Mouse (Mus musculus) small intestine, adult 2 months (tissue): ENCODE measurements at regions not wholly inside any gene's neighbourhood (a gene's known extent, or its start where the extent isn't known, plus 50 kb on each side); places are given as distances from the start of the nearest gene placed in this dataset.

Experiments used
- H3K27ac ChIP-seq: fragments of 200-500 bp; 2 replicates; pipeline ENCODE4 v1.5.1; 2012; ENCODE audit warnings: low read depth, low read length, control low read depth, inconsistent platforms; ENCODE audit not compliant: insufficient read depth
- H3K27me3 ChIP-seq: fragments of 200-500 bp; 2 replicates; pipeline ENCODE4 v1.6.1; 2012; ENCODE audit warnings: mild to moderate bottlenecking, moderate library complexity, low read length, inconsistent platforms; ENCODE audit not compliant: control insufficient read depth, insufficient read depth
- H3K36me3 ChIP-seq: fragments of 200-500 bp; 2 replicates; pipeline ENCODE4 v1.6.1; 2012; ENCODE audit warnings: mild to moderate bottlenecking, low read length, control low read depth, inconsistent platforms; ENCODE audit not compliant: control insufficient read depth, insufficient read depth
- H3K4me1 ChIP-seq: fragments of 200-500 bp; 2 replicates; pipeline ENCODE4 v1.6.1; 2012; ENCODE audit warnings: low read length, inconsistent platforms, mixed read lengths; ENCODE audit not compliant: control insufficient read depth, insufficient read depth, insufficient read length
- H3K4me3 ChIP-seq: fragments of 200-500 bp; 2 replicates; pipeline ENCODE4 v1.5.1; 2012; ENCODE audit warnings: low read depth, mild to moderate bottlenecking, control low read depth, inconsistent platforms, low read length, moderate library complexity
- CTCF ChIP-seq: fragments of 200-500 bp; IDR thresholded peaks from 2 replicates; pipeline ENCODE4 v1.5.1; 2012; ENCODE audit warnings: low read depth, mild to moderate bottlenecking, control low read depth, inconsistent platforms, low read length, moderate library complexity, mixed read lengths; ENCODE audit not compliant: insufficient replicate concordance, insufficient read length; ENCODE audit errors: extremely low read depth
- POLR2A ChIP-seq: fragments of 200-500 bp; IDR thresholded peaks from 2 replicates; pipeline ENCODE4 v1.6.1; 2012; ENCODE audit warnings: low read depth, mild to moderate bottlenecking, control low read depth, inconsistent platforms, low read length, moderate library complexity
- WGBS: fragments of 180-500 bp; shearing (Covaris S2); methylation state at CpG from one replicate; pipeline ENCODE4 v1.1.7; 2018; 5-methylcytosine and 5-hydroxymethylcytosine counted together

DNA sequence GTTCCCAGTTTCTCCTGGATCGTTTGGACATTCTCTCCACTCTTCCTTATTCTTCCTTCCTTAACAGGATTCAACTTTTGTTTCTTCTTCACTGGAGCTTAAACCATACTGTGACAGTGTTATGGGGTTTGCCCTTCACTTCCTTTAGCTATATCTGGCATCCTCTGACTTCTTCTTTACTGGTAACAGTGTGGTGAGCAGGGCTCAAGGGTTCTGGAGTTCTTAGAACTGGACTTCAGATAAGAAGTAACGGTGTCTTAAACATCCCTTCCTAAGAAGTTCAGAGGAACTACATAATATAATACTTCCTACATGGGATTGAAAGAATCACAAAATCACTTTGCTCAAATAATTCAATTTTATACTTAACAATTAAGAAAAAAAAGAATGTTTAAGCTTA is 237.5 kb upstream of the Cited2 start:
- Histone ChIP-seq H3K4me3 (no peak overlapping the region), H3K36me3 (no peaks in the 10 kb centered on the region), H3K27ac (no peak overlapping the region), H3K4me1 (no peaks in the 10 kb centered on the region; the same call in 1 of the 2 replicates), H3K27me3 (no peaks in the 10 kb centered on the region)
- 83% methylated on average over 2 of the region's 2 CpGs for WGBS
- TF ChIP-seq CTCF, result no peak
- TF ChIP-seq POLR2A, result no peak

DNA sequence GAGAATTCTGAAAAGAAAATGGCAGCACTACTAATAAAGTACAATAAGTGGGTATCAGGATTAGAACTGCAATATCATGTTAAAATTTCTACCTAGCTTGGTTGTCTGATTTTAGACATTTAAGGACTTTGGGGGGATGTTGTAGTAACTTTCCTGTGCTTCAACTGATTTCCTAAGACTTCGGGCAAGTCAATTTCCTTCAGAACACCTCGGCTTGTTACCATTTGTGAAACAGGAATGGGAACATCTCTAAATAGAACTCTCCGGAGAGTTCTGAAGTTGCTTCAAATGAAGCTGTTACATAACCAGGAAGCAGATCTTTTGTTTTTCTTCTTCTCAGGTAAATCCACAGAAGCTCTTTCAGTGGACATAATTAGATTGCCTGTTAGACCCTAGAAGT is 237.0 kb upstream of the Cited2 start:
- no peak for TF ChIP-seq POLR2A
- no peak for TF ChIP-seq CTCF
- H3K4me3 ChIP-seq, result no peak overlapping the region
- no peaks in the 10 kb centered on the region for H3K36me3 ChIP-seq
- 90% methylated on average over 3 of the region's 3 CpGs for WGBS
- H3K27ac ChIP-seq, result no peak overlapping the region
- H3K4me1 ChIP-seq, result no peaks in the 10 kb centered on the region; the same call in 1 of the 2 replicates
- no peaks in the 10 kb centered on the region for H3K27me3 ChIP-seq

GRCm38 (mm10) chr10:17487460-17487859 is 235.6 kb upstream of the Cited2 start:
- Histone ChIP-seq H3K27ac (no peak overlapping the region), H3K4me1 (no peaks in the 10 kb centered on the region; the same call in 1 of the 2 replicates), H3K27me3 (no peaks in the 10 kb centered on the region), H3K4me3 (no peak overlapping the region), H3K36me3 (no peaks in the 10 kb centered on the region)
- 96% methylated on average over 5 of the region's 5 CpGs for WGBS
- TF ChIP-seq CTCF (no peak), POLR2A (no peak)

GRCm38 (mm10) chr10:17491611-17492305 is 231.3 kb upstream of the Cited2 start:
- no peaks in the 10 kb centered on the region for H3K27me3 ChIP-seq
- WGBS, result 92% methylated on average over 5 of the region's 5 CpGs
- no peak overlapping the region for H3K4me3 ChIP-seq
- H3K27ac ChIP-seq, result no peak overlapping the region
- no peaks in the 10 kb centered on the region for H3K4me1 ChIP-seq
- H3K36me3 ChIP-seq, result no peaks in the 10 kb centered on the region
- TF ChIP-seq CTCF, result no peak
- TF ChIP-seq POLR2A, result no peak

- WGBS, result 61% methylated on average over 6 of the region's 6 CpGs
- Histone ChIP-seq H3K4me3 (no peak overlapping the region), H3K36me3 (no peaks in the 10 kb centered on the region), H3K27me3 (no peaks in the 10 kb centered on the region), H3K27ac (no peak overlapping the region), H3K4me1 (no peaks in the 10 kb centered on the region)
- TF ChIP-seq POLR2A (no peak), CTCF (no peak)
Observed at GRCm38 (mm10) chr10:17493137-17493536, 229.9 kb upstream of the Cited2 start.

GRCm38 (mm10) chr10:17496831-17497230 is 226.2 kb upstream of the Cited2 start:
- Histone ChIP-seq H3K27me3 (no peaks in the 10 kb centered on the region), H3K4me1 (no peaks in the 10 kb centered on the region), H3K36me3 (no peaks in the 10 kb centered on the region), H3K27ac (no peak overlapping the region), H3K4me3 (no peak overlapping the region)
- WGBS, result 63% methylated on average over 3 of the region's 3 CpGs
- TF ChIP-seq POLR2A, result no peak
- TF ChIP-seq CTCF, result no peak

- no peak overlapping the region for H3K4me3 ChIP-seq
- no peaks in the 10 kb centered on the region for H3K27me3 ChIP-seq
- H3K36me3 ChIP-seq, result no peaks in the 10 kb centered on the region
- H3K4me1 ChIP-seq, result peaks cover 2% of the 10 kb centered on the region; the same call in 1 of the 2 replicates
- 20% methylated on average over 4 of the region's 4 CpGs for WGBS
- no peak overlapping the region for H3K27ac ChIP-seq
- no peak for TF ChIP-seq CTCF
Observed at GRCm38 (mm10) chr10:17510626-17511193, 212.3 kb upstream of the Cited2 start.

- TF ChIP-seq POLR2A (no peak), CTCF (no peak)
- Histone ChIP-seq H3K27me3 (no peaks in the 10 kb centered on the region), H3K4me3 (no peak overlapping the region), H3K4me1 (peaks cover 2% of the 10 kb centered on the region; the same call in 1 of the 2 replicates), H3K27ac (no peak overlapping the region), H3K36me3 (no peaks in the 10 kb centered on the region)
- WGBS, result 84% methylated on average over 12 of the region's 12 CpGs
Observed at GRCm38 (mm10) chr10:17511779-17512335, 211.2 kb upstream of the Cited2 start.
